Mouse (Mus musculus): Measurements from ENCODE around the gene Polr2h.
A peak's percentile ranks its signal among the peaks of the same experiment; 100 is the strongest.
"Not testable (repeated sequence)": the region's sequence is repeated elsewhere in the genome, so short reads cannot be mapped to it uniquely, and the experiment has no call there.

Polr2h gene

DNA sequence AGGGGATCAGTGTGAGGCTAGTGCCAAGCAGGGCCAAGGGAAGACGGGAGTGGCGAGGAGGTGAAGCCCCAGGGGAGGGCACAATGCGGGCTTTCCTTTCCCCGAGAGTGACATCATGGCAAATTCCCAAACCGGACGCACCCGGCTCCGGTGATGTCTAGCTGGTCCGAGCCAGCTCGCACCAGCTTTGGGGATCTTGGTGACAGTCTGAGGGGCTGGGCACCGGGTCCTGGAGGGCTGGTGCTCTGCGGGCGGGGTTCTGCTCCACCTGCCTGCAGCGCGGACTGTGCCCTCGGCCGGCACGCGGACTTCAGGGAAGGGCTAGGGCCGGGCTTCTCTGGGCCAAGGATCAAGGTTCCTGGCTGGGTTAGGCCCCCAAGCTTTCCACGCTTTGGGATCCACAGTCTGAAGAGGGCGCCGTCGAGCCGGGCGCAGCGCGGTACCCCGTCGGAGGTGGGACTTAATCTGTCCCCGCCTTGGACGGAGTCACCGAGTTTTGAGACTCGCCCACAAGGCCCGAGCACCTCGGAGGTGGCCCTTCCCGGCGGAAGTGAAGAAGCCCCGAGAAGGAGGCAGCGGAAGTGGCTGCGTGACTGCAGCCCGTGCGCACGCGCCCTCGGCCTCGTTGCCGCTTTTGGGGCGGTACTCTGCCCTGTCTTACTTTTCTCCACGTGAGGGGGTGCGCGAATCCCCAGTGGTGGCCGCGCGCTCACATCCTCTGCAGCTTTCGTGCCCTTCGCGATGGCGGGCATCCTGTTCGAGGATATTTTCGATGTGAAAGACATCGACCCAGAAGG, at the start of gene Polr2h, which contains the start of gene Clcn2:
Gene Polr2h (plus strand): TSS at position 485 of the 797 bp plus-strand sequence.
Gene Clcn2 (minus strand): TSS at position 566 of the 797 bp plus-strand sequence.
- peak; percentile 93 for DNase-seq (ENCODE audit: extremely low spot score)

GRCm38 (mm10) chr16:20668013-20668412, 49.5 kb upstream of the Polr2h start, which contains the start of gene Eif4g1:
Eif4g1 (plus strand) TSS chr16:20668313.
- not testable (repeated sequence) for DNase-seq (ENCODE audit: extremely low spot score)

GRCm38 (mm10) chr16:20670291-20670690, 47.2 kb upstream of the Polr2h start:
- DNase-seq (ENCODE audit: extremely low spot score): no peak

DNA sequence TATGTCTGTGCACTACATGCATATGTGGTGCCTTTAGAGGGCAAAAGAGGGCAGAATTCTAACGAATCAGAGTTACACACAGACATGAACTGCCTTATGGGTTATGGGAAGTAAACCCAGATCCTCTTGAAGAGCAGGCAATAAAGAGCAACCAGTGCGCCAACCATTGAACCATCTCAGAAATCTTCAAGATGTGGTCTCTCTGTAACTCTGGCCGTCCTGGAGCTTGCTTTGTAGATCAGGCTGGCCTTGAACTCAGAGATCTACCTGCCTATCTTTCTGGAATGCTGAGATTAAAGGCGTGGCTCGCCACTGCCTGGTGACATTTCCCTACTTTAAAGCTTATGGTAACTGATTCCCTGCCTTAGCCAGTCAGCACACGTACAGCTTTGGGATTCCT, 45.6 kb upstream of the Polr2h start:
- DNase-seq (ENCODE audit: extremely low spot score): no peak

DNA sequence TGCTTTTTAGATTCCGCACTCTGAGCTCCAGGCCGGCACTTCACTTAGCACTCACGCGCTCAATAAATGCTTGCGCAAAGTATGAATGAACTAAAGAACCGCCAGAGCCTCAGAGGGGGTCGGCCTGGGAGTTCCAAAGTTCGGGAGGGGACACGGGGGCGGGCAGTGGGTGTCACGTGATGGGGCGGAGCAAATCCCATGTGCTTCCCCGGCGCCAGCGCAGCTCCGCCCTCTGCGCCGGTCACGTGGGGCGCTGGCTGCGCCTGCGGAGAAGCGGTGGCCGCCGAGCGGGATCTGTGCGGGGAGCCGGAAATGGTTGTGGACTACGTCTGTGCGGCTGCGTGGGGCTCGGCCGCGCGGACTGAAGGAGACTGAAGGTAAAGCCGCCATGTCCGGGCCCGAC, 45.0 kb upstream of the Polr2h start:
- peak; percentile 96 for DNase-seq (ENCODE audit: extremely low spot score)

- DNase-seq (ENCODE audit: extremely low spot score): no peak
These were observed 44.3 kb upstream of the Polr2h start for GRCm38 (mm10) chr16:20672965-20673705.

GRCm38 (mm10) chr16:20673706-20674303, 43.7 kb upstream of the Polr2h start:
- DNase-seq (ENCODE audit: extremely low spot score): peak; percentile 14

- DNase-seq (ENCODE audit: extremely low spot score): no peak
These were observed 42.3 kb upstream of the Polr2h start for GRCm38 (mm10) chr16:20675213-20675612.

DNA sequence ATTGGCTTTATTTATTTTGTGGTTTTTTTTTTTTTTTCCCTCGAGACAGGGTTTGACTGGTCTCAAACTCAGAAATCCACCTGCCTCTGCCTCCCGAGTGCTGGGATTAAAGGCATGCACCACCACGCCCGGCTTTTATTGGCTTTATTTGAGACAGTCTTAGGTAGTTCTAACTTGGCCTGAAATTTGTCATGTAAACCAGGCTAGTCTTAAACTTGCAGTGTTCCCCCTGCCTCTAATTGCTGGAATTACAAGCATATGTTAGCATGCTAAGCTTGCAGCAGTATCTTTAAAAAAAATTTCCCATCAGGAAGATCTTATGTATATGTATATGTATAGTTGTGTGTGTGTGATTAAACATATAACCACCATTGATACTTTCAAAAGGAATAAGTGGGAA, 40.8 kb upstream of the Polr2h start:
- DNase-seq (ENCODE audit: extremely low spot score): no peak

GRCm38 (mm10) chr16:20677380-20677779, 40.1 kb upstream of the Polr2h start:
- no peak for DNase-seq (ENCODE audit: extremely low spot score)

DNA sequence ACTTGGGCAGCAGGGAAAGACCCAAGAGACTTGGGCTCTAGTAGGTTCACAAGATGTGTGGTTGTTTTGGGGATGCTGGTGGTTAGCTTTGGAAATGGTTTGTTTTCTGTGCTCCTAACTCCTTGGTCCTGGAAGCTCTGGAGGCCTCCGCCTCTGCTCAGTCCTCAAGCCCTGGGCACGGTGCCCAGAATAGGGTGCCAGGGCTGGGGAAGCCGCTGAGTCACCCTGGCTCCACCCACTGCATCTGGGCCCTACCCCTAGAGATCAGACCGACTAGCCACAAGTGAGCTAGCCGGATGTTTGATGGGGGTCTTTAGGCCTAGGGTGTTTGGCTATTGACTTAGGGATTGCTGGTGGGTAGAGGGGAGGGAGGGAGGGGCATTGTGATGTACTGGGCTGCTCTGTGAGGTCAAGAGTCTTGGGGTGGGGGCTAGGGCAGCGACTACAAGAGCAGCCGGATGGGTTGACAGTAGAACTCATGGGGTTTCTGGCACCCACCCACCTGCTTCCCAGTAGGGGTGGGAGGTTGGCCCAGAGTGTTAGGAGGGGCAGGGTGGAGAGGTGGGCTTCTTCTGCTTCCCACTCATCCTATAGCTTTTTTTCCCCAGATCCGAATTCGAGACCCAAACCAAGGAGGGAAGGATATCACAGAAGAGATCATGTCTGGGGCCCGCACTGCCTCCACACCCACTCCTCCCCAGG, 39.3 kb upstream of the Polr2h start:
- no peak for DNase-seq (ENCODE audit: extremely low spot score)

DNA sequence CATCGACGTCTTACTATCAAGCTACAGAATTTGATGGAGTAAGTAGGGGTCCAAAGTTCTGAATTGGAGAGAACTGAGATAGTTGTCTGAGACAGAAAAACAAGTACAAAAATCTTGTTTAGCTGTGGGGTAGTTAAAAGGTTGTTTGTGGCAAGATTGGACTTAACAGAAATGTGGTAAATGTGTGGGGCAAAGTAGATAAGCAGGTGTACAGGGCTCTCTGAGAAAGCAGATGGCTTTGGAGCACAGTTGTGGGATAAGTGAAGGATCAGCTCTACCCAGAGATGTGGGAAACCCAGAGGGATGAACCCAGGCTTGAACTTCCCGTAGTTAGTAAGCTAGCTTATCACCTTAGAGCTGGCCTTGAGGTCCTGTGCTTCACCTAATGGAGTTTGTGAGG, 26.7 kb upstream of the Polr2h start:
- no peak for DNase-seq (ENCODE audit: extremely low spot score)

GRCm38 (mm10) chr16:20691617-20692016, 25.8 kb upstream of the Polr2h start:
- no peak for DNase-seq (ENCODE audit: extremely low spot score)

GRCm38 (mm10) chr16:20692241-20692965, 25.1 kb upstream of the Polr2h start:
- DNase-seq (ENCODE audit: extremely low spot score): peak; percentile 24

GRCm38 (mm10) chr16:20693111-20693701, 24.3 kb upstream of the Polr2h start, which contains the start of gene Fam131a:
Fam131a (plus strand) TSS chr16:20693241.
- peak; percentile 97 for DNase-seq (ENCODE audit: extremely low spot score)

DNA sequence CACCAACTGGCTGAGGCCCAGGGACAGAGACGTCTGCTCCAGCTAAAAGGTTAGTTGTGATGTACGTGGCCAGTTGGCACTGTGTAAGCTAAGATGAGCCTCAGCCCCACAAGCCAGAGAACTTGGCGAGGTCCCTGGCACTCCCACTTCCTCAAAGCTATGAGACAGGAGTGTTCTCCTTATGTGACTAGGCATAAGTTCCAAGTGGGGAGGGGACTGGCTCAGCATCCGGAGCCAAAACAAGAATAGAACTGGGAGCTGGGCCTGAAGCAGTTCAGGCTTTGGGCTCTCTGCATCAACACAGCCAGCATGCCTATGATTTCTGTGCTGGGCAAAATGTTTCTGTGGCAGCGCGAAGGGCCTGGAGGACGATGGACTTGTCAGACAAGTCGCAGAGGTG, 22.7 kb upstream of the Polr2h start:
- no peak for DNase-seq (ENCODE audit: extremely low spot score)

DNA sequence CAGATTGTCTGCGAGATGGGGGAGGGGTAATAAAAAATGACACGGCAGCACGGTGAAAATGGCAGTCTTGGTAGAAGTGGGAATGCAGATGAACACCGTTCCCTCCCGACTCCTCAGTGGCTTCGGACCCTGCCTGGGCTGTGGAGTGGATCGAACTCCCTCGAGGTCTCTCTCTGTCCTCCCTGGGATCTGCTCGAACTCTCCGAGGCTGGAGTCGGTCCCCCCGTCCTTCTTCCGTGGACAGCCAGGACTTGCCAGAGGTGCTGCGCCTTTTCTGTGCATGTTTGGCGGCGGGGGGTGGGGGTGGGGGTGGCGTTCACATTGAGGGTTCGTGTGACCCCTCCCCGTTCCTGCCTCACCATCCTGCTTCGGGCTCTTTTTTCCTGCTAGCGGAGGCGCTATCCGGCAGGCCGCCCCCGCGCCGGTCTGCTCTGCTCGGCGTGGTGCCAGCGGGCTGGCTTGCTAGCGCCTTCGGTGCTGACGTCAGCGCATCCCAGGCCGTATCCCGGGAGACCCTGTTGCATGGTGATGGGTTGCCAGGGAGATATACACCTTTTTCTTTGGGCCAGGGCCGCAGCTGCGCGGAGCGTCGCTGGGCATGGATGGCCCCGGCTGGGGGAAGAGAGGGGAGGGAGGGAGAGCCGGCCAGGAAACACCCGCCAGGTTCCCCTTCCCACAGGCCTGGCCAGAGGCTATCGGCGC, 21.7 kb upstream of the Polr2h start:
- peak; percentile 77 for DNase-seq (ENCODE audit: extremely low spot score)

DNA sequence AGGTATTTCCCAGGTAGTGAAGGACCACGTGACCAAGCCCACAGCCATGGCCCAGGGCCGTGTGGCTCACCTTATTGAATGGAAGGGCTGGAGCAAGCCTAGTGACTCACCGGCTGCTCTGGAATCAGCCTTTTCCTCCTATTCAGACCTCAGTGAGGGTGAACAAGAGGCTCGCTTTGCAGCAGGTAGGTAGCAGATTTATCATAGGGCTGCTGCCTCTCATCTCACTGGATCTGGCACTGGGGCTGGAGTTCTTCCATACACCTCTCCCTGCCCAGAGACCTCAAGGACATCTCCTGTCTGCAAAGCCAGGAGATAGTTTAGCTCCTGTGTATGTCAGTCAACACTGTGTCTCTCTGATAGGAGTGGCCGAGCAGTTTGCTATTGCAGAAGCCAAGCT, 18.2 kb upstream of the Polr2h start:
- no peak for DNase-seq (ENCODE audit: extremely low spot score)

DNA sequence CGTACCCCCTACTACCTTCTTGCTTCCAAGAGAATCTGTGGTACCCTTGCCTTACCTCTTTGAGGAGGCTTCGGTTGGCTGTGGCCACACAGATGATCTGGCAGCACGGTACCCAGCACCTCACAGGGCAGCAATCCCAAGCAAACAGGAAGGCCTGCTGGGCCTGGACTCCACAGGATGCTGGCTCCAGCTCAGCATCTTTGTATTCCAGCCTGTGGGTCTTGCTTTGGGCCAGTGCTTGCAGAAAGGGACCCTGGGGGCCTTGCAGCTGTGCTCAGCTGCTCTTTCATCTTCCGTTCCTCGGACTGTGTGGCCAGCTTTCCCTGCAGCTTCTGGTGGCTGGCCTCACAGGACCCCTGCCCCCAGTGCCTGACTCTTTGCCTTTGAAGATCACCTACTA, 17.4 kb upstream of the Polr2h start:
- no peak for DNase-seq (ENCODE audit: extremely low spot score)

- DNase-seq (ENCODE audit: extremely low spot score): no peak
These were observed 16.1 kb upstream of the Polr2h start for GRCm38 (mm10) chr16:20701316-20701715.

Measured in embryo, embryonic 9.5 days (tissue).